Mouse (Mus musculus) ES-Bruce4 (cell line): Measurements from ENCODE around the gene Sorl1.

Experiments
- CTCF ChIP-seq: IDR thresholded peaks from one replicate; pipeline ENCODE4 v1.8.1; 2011; ENCODE audit warnings: low read depth, low read length
- EP300 ChIP-seq: IDR thresholded peaks from 2 replicates; pipeline ENCODE4 v1.6.1; 2011; ENCODE audit warnings: low read depth, low read length; ENCODE audit not compliant: insufficient read depth
- POLR2A ChIP-seq: IDR thresholded peaks from one replicate; pipeline ENCODE4 v1.8.1; 2011; ENCODE audit warnings: low read length; ENCODE audit not compliant: insufficient read depth

DNA sequence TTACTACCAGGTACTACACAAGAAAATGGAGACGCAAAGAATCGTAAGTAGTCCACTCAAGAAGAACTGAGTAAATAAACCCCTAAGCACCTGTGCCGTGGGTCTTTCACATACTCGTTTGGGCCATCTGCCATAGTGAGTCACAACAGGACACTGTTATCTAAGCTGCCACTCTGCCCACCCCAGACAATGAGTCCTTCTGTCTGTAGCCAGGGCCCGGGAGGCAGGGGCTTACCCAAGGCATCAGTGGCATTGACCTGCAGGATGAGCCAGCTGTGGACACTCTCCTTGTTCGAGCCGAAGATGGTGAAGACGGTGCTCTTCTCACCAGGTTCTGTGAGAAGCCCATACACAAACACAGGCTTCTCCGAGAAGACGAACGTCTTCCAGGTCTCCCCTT is 77.8 kb downstream of the Sorl1 start:
- TF ChIP-seq CTCF (no peak), POLR2A (no peak), EP300 (no peak)
